Mouse (Mus musculus) CD4-positive, CD25-positive, alpha-beta regulatory T cell, adult 2 months (primary cell): ENCODE measurements at regions not wholly inside any gene's neighbourhood (a gene's known extent, or its start where the extent isn't known, plus 50 kb on each side); places are given as distances from the start of the nearest gene placed in this dataset.

ENCODE experiments used
- DNase-seq: peaks from one replicate; pipeline ENCODE4 v3.0.0-alpha.2; 2012; ENCODE audit warnings: low read depth, low spot score

DNA sequence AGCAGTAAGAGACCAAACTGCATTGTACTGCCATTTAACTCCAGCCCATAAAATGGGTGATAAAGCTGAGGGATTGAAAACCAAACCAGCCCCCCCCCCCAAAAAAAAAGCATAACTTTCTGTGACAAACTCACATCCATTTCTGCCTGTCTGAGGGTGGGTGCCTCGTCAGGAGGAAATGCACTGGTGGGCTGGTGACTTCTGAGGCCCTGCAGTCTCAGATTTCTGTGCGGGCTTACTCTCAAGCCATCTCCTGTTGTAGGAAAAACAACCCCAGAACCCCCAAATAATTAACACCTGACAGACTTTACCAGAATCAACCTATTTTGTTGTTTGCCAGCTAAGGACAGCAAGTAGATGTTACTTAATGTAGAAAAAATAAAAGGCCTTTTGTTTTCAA is 220.9 kb downstream of the Snx10 start:
- DNase-seq = no peak

DNA sequence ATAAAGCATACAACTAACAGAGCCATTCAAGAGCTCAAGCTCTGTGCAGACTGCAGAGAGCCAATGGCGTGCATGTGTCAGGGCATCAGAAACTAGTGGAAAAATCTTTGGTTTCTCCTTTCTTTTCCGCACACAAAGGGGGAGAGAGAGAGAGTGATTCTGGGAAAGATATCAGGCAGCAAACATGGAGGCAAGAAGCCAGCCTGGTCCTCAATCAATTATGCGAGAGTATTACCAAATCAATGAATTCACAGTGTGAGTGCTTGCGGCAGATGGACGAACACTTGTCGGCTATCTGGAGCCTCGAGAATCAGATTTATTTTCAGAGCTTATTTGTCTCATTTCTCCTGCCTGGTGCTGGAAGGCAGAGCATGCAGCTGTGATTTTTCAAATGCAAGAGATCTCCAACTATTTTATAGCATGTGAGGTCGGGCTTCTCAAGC is 230.6 kb downstream of the Snx10 start:
- DNase-seq = no peak

DNA sequence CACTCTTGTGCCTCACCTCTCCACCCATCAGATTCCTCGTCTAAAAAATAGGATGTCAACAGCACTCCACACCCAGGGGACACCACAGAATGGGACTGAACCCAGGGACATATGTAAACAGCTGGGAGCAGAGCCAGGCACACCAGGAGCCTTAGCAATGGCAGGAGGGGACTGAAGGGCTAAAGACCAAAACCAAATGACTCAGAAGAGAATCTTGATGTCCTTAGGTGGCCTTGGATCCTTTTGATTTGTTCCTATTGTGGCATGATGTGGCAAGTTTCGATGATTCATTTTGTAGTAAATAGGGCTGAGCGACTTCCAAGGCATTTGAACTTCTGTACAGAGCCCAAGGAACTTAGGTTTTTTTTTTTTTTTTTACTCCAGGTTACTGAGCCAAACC is 233.4 kb downstream of the Snx10 start:
- no peak for DNase-seq

DNA sequence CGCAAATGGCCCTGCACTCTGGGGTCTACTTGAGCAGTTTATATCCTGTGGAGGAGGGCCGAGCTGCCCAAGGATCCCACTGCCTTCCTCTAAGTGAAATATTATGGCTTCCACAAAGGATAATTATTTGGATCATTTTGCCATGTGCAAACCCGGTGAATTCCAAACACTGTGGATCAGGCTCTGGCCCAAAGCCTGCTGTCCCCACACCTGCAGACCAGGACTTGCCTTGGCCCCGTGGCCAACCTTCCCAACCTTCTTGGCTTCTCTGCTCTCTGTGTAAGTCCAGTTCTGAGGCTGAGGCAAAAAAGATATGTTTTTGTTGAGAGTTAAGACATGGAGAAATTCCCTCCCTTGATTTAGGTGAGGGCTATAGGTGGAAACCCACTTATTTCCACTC is 234.0 kb downstream of the Snx10 start:
- DNase-seq = no peak

DNA sequence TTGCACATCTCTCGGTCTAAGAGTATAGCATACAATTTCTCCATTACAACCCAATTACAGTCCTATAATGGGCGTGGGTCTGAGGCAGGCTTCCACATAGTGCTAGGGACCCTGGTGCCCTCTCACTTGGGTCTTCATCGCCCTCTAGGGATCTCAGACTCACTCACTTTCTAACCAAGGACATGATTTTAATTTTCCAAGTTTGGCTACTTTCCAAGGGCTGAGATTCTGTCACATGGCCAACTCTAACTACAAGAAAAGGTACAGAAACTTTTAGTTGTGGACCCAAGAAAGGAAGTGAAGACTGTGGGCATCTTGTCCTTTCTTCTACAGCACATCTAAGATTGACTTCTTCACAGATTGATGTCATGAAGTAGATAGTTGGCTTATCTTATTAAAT is 235.1 kb downstream of the Snx10 start:
- no peak for DNase-seq

DNA sequence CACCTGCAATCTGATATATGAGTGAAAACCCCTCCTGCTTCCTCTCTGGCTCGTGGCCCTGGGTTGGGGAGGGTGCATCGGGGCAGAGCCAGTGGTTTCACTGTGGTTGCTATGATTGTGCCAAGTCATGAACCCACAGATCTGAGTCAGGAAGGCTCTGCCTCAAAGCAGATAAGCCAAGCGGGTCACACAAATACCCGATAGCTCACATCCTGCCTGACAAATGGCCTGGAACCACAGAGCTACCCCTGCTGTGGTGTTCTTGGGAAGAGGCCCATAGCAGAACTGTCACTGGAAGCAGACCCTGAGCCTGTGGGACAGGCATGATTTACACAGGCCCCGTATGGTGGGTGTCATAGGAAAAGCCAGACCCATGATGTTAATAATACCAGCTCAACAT is 236.7 kb downstream of the Snx10 start:
- DNase-seq = no peak

DNA sequence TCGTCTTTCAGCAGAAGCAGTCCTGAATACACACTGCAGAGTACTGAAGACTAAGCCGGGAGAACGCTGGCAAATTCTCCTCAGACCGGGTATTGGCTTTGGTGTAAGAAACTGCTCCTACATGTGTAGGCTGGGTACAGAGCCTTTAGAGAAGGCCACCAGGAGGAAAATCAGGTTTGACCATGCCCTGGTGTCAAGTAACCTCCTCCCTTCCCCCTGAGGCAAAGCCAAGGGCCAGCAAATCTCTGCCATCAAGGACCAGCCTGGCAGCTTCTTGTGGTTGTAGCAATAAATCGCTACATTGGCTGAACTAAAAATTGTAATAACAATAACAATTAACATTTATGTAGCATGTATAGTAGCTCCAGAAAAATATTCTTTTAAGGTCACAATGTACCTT is 237.8 kb downstream of the Snx10 start:
- no peak for DNase-seq

DNA sequence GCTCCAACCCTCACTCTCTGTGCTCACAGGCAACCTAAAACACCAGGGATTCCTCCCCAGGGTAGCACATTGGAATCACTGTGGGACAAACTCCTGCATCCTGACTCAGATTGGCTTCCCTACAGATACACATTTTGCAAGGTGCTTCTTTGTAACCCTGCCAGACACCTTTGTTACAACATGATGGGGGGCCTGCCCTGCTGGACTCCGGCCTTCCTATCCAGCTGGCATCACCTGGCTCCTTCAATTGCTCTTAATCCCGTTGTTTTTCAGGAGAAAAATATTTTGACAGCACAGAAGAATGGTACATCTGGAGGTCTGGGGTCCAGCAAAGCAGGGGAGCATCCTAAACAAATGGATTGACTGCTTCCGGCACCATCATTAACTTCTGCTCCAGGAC is 242.8 kb downstream of the Snx10 start:
- DNase-seq = no peak

DNA sequence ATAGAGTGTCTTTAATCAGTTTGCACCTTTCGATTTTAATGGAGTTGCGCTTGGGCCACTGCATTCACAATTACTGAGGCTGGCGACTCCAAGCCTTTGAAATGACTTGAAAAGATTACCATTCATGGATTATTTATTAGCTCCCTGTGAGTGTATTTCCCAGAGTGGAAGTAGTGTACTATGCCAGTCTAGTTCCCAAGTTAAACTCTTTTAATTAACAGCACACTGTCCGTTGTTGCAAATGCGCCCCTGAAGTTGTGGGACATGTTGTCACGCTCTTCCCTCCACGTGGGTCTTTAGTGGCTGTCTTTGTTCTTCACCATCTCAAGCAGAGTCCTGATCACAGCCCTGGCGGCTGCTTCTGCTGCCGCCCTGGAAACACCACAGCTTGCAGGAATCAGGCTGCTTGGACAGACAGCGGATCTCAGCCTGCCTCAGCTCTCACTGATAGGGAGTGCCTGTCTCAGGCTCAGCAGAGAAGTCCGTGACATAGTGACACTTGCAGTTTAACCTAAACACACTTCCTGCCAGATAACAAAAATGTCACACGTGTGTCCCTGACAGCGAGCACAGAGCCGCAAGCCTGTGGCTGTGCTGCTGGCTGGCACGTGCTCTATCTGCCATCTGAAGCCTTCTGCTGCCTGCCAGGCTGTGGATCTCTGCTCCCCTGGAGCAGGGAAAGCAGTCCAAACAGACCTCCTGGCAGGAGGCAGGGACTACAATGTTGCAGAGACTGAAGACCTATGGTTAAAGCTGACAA is 244.1 kb downstream of the Snx10 start:
- peak; percentile 10 for DNase-seq

DNA sequence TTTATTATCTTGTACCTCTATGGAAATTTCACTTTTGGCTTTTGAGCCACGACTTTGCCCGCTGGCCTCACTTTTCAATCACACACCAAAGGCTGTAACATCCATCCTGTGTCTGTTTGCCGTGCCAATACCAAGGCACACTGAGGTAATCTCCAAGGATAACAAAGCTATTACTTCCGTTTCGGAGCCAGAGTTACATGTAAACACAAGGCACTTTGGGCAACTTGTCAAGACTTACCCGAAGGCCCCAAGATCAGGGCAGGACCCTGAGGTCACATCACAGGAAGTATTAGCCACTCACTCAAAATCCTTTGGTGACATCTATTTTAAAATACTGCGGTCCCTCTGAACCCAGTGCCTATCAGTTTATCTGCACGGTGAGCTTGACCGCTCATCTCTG is 241.3 kb downstream of the Skap2 start:
- DNase-seq = no peak

DNA sequence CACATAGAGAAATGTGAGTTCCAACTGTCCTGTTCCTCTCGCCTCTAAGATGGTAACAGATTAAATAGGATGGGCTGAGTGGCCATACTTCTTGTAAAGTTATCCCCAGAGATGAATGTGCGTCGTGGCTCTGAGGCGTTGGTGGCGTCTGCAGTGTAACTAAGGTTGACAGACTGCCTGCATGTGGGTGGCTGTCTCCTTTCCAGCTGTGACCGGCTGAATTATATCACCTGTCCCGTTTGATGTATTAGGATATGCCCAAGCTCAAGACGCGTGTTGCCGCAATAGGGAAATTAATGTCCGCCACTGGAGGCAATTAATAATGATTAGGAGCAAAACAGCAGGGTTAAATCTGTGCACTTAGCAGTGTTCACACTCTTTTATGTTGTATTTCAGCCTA is 240.9 kb downstream of the Skap2 start:
- DNase-seq = no peak

DNA sequence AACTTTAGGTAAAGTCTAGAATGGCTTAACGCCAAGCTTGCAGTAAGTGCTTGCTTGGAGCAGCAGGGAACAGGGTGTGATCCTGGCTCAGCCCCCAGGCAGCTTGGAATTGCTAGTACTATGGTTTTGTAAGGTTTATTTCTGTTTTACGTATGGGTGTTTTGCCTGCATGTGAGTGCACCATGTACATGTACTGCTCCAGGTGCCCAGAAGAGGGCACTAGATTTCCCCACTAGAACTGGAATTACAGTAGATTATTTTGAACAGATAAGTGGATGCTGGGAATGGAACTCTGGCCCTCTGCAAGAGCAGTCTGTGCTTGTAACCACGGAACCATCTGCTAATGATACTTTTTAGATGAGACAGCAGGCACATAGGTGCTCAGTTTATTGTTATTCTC is 237.6 kb downstream of the Skap2 start:
- DNase-seq = peak; percentile 30

DNA sequence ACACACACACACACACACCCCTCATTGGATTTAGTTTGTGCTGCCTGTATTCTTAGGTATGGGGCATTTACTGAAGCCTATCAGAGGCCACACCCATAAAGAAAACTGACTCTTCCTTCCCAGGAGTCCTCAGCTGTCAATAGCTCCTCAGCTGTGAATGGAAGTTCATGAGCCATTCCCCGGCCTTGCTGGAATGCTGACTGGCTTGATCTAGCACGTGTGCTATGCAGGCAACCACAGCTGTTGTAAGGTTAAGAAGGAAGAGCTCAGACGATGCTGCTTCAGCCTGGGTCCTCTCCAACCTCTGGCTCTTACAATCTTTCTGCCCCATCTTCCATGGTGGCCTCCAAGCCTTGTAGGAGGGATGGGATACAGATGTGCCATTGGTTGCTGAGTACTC is 226.7 kb downstream of the Skap2 start:
- no peak for DNase-seq

DNA sequence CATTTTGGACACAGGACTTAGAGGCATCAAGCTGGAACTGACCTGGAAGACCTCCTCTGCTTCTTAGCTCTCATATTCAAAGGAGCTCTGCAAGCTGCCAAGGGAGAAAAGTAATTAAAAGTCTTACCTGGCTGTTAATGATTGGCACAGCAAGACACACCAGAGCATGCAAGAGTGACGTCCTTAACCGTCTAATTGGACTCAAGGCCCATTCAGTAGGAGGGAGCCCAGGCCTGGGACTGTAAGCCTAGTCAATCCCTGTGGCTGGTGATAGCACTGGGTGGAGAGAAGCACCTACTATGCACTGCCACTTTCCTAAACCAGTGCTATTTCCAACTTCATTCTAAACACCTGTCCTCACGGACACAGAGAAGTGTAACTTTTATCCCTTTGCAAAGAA is 225.5 kb downstream of the Skap2 start:
- DNase-seq = no peak

DNA sequence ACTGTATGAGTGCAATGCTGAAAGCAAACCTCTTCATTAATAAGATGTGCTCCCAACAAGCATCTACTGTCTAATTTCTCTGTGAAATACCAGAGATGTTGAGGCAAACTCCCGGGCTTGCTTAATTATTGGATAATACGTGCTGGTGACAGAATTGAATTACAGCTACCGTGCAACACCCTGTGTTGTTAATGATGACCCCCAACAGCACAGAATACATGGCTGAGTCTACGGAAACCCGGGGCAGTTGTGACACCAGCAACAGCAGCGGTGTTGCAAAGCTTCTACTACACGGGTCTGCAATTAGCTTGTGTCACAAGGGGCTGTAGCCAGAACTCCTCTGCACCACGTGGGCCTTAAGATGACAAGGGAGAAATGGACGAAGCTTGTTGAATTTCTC is 224.2 kb downstream of the Skap2 start:
- DNase-seq = no peak

DNA sequence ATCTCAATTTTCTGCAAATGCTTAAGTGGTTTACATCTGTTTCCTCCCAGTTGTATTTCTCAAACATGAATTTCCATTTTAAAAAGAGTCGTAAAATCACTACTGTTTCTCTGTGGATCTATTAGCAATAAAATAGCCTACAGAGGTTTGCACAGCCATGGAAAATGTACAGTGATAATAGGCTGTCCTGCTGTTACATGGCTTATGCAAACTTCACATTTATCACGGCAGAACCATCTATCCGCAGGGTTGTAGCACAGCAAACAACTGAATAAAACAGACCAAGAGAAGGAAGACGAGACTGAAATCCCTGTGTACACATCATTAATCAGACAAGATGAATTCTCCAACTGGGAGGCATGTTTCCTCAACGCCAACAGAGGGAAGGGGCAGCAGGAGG is 222.1 kb downstream of the Skap2 start:
- no peak for DNase-seq

DNA sequence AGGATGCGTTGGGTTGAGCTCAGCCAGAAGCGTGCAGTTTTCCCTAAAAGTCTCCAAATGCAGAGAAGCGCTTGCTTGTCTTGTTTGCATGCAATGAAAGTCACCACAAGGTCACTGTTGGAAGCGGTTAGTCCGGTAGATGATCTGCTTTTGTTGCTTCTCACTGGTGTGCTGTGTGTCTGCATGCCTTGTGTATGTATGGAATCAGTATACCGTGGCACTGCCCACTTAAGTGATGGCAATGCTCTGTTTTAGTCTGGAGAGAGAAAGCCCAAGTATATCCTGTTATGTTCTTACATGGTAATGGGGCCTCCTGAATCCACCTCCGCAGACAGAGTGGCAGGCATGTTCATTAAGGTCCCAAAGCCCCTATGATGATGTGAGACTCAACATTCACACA is 221.7 kb downstream of the Skap2 start:
- DNase-seq = no peak

DNA sequence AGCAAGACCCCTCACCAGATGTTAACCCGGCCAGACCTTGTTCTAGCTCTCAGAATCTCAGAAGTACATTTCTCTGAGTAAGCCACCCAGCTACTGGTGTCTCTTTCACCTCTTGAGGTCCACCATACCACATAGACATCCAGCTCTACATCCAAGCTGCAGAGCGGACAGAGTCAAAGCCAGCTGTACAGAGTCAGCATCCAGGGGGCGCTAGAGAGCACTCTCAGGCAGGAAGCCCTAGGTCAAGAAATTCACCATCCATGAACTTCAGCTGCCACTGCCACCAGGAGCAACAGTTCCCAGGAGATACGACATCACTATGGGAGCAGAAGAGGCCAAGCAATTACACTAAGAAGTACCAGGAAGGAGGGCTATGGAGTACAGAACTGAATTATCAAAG is 217.0 kb downstream of the Skap2 start:
- peak; percentile 67 for DNase-seq

DNA sequence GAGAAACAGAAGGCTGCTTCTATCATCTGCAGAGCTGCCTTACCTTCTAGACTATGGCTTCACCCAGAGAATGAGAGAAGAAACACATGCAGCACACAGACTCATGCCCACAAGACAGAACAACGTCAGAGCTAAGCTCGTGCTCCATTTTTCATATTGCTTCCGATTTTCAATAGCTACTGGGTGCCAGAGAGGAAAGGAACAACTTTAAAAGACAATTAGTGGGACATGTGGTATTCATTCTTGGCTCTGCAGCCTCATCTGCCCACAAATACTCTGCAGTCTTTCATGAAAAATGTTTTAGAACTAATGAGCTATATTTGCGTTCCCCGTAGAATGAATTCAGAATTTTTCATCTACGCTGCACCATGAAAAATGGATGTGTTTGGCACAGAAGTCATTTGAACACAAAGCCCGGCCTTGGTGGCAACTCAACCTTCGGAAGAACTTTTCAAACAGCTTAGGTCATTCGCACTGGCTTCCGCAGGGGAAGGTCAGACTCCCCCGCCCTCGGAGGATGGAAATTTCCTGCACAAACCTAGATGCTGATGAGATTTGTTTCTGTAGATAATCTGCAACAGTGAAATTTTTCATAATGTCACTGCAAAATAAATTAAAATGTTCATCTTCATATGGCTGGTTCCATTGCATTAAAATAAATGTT is 213.6 kb downstream of the Skap2 start:
- no peak for DNase-seq

DNA sequence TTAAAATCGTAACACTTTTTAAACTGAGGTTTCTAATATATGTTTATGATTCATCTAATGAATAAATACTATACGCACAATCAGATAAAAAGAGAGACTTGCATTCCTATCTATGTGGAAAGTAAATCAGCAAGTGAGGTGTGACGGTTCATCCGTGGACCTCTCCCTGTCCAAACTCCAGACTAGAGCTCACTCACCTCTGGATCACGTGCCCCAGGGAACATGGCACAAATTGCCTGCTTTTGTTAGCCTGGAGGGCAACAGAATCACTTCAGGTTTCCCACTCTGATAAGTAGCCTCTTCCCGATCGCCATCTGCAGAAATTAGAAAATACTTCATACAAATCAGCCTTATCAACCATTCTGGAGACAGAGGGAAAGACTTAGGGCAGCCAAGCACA is 206.7 kb downstream of the Skap2 start:
- DNase-seq = no peak
